Mouse (Mus musculus): Measurements from ENCODE around the gene A430078G23Rik.

Gene A430078G23Rik

GRCm38 (mm10) chr8:3348142-3348823, 4.9 kb upstream of the A430078G23Rik start:
- no peak for DNase-seq (ENCODE audit: low read depth, low spot score)

- DNase-seq (ENCODE audit: low read depth, low spot score) = no peak
Measured at GRCm38 (mm10) chr8:3350747-3351146, 2.5 kb upstream of the A430078G23Rik start.

DNA sequence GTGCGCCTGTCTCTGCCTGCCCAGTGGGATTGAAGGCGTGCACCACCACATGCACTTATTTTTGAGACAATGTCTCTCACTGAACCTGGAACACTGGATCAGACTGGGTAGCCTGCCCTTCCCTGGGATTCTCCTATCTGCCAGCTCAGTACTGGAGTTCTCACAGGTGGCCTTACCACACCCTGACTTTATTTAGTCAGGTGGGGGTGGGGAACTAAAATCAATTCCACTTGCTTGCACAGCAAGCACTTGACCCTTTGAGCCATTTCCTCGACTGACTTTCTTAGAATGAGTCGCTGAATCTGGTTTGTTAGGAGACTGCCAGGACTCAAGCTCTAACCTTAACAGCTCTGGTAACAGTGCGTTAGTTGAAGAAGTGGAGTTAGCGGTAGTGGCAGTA, 500 bp upstream of the A430078G23Rik start:
- peak; percentile 23 for DNase-seq (ENCODE audit: low read depth, low spot score)

DNA sequence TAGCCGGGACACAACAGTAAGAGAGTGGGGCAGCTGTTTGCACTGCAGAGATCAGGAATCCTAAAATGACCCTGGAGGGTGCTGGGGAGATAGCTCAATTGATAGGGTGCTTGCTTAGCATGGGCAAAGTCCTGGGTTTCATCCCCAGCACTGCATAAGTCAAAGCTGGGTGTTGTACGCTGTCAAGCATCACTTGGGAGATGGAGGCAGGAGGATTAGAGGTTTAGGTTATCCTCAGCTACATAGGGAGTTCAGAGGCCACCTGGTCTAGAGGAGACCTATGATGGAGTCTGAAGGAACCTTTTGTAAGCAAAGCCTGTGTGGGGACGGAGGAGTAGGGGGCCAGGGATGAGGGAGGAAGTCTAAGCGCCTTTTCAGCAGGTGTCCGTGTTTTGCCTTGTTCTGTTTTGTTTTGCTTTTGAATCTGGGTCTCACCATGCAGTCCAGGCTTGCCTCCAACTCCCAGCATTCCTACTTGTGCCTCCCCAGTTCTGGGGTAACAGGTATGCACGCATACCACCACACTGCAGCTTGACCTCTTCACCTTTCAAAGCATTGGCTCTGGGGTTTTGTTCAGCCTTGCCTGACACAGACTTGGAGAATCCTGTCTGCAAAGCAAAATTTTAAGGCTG, 712 bp downstream of the A430078G23Rik start:
- peak; percentile 47 for DNase-seq (ENCODE audit: low read depth, low spot score)

- peak; percentile 11 for DNase-seq (ENCODE audit: low read depth, low spot score)
Measured at GRCm38 (mm10) chr8:3354443-3354812, 1.2 kb downstream of the A430078G23Rik start.

GRCm38 (mm10) chr8:3355586-3355985, 2.4 kb downstream of the A430078G23Rik start:
- peak; percentile 83 for DNase-seq (ENCODE audit: low read depth, low spot score)

DNA sequence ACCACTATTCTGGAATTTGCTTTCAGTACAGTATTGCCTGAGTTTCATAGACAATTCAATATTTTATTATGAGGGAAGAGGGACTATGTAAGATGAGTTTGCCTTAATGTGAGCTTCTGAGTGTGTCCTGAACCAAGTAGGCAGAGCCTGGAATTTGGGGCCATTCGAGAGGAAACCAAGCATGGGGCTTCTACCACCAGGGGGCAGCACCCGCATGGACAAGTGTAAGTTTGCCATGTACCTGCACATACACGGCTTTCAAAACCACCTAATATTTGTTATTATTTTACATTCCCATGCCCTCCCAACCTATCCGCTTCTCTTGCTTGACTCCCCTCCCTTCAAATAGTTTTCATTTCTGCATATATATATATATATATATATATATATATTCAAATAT, 4.8 kb downstream of the A430078G23Rik start:
- peak; percentile 77 for DNase-seq (ENCODE audit: low read depth, low spot score)

- DNase-seq (ENCODE audit: low read depth, low spot score) = no peak
Measured at GRCm38 (mm10) chr8:3367086-3367485, 13.9 kb downstream of the A430078G23Rik start.

GRCm38 (mm10) chr8:3368091-3368490, 14.9 kb downstream of the A430078G23Rik start:
- no peak for DNase-seq (ENCODE audit: low read depth, low spot score)

DNA sequence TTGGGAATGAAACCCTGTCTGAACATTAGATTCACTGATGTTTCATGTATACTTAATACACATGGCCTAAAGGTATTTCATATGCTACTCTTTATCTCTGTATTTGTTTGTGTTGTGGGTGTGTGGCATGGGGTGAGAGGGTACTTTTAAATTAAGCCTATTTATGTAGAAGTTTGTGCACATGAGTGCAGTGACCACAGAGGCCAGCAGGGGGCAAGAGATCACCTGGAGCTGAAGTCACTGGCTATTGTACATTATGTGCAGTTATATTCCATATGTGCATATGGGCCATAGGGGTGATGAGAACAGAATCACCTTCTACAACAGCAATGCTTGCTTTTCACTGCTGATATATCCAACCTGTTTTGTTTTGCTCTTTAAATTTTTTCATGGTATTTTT, 22.5 kb downstream of the A430078G23Rik start:
- DNase-seq (ENCODE audit: low read depth, low spot score) = peak; percentile 59

GRCm38 (mm10) chr8:3376641-3377274, 23.5 kb downstream of the A430078G23Rik start:
- no peak for DNase-seq (ENCODE audit: low read depth, low spot score)

DNA sequence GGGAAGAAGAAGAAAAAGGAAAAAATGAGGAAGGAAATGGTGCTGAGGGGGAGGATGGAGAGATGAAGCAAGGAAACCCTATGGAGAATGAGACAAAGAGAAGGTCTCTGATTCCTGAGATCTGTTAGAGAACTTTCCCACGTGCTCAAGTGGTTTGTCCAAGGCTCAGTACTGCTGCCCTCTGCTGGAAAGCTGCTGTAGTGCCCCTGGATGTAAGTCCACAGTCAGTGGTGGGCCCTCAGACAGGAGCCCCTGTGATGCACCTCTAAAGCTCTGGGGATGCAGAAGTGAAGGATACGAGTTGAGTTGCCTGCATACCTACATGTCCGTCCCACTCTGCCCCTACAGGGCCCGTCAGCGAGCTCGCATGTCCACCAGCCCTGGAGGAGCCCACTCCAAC, 34.1 kb downstream of the A430078G23Rik start:
- peak; percentile 86 for DNase-seq (ENCODE audit: low read depth, low spot score)

- peak; percentile 41 for DNase-seq (ENCODE audit: low read depth, low spot score)
Measured at GRCm38 (mm10) chr8:3388591-3389338, 35.5 kb downstream of the A430078G23Rik start.

DNA sequence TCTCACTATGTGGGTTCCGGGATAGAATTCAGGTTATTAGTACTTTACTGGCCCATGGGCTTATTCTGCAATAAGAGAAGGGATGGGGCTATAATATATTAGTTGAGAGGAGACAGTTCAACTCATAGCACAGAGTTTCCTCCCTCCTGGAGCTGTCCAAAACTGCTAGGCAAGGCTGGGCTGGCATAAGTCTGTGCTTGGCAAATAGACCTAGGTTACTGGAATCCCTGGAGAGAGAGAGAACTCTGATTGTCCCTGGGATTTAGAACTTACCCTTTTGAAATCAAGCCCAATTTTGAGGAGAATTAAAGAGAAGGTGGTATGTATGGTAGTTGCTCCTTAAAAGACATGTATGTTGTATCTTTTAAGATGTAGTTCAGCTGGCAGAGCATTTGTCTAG, 36.3 kb downstream of the A430078G23Rik start:
- DNase-seq (ENCODE audit: low read depth, low spot score) = no peak

GRCm38 (mm10) chr8:3392293-3392692, 39.1 kb downstream of the A430078G23Rik start:
- no peak for DNase-seq (ENCODE audit: low read depth, low spot score)

GRCm38 (mm10) chr8:3392771-3393710, 39.8 kb downstream of the A430078G23Rik start, which contains the start of gene Arhgef18:
Gene Arhgef18 (plus strand): TSS chr8:3393006.
- DNase-seq (ENCODE audit: low read depth, low spot score) = peak; percentile 92

GRCm38 (mm10) chr8:3394600-3394999, 41.4 kb downstream of the A430078G23Rik start:
- DNase-seq (ENCODE audit: low read depth, low spot score) = peak; percentile 74

GRCm38 (mm10) chr8:3395246-3395645, 42.0 kb downstream of the A430078G23Rik start:
- peak; percentile 97 for DNase-seq (ENCODE audit: low read depth, low spot score)

DNA sequence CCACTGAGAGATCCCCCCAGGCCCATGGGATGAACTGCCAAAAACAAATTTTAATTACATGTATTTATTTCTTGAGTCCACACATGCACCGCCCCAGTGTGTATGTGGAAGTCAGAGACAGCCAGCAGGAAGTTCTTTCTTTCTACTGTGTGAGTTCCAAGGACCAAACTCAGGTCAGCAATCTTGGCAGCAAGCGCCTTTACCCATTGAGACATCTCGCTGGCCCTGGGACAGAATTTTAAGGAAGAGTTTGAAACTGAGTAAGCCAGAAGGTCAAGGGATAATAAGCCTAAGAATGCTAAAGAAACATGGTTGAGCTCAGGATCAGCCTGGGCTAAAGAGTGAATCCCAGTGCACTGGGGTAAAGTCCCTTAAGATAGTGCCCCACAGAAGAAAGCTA, 44.4 kb downstream of the A430078G23Rik start:
- no peak for DNase-seq (ENCODE audit: low read depth, low spot score)

DNA sequence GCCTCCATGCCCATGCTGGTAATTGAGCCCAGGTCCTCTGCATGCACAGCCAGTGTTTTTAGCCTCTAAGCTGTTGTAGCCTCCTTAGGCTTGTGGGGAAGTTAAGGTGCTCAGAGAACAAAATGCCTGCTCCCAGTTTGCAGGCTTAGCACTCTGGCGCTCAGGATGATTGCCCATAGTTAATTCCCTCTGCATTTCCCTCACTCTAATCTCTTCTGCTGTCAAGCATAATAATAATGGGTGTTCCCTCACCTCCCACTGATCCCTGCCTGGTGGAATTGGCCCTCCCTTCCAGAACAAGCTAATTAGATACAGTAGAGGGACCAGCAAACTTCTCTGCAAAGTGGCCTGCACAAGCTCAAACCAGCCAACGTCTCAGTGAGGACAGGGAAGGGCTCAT, 47.3 kb downstream of the A430078G23Rik start:
- peak; percentile 82 for DNase-seq (ENCODE audit: low read depth, low spot score)

- DNase-seq (ENCODE audit: low read depth, low spot score) = no peak
Measured at GRCm38 (mm10) chr8:3407417-3407816, 54.2 kb downstream of the A430078G23Rik start.

All from R1 (cell line).